Mouse (Mus musculus) testis, postnatal 14 days (tissue): ENCODE measurements around the gene 2310011J03Rik.

Experiments
- DNase-seq: peaks from one replicate; pipeline ENCODE4 v3.0.0; 2021; ENCODE audit warnings: low spot score

The 2310011J03Rik gene

DNA sequence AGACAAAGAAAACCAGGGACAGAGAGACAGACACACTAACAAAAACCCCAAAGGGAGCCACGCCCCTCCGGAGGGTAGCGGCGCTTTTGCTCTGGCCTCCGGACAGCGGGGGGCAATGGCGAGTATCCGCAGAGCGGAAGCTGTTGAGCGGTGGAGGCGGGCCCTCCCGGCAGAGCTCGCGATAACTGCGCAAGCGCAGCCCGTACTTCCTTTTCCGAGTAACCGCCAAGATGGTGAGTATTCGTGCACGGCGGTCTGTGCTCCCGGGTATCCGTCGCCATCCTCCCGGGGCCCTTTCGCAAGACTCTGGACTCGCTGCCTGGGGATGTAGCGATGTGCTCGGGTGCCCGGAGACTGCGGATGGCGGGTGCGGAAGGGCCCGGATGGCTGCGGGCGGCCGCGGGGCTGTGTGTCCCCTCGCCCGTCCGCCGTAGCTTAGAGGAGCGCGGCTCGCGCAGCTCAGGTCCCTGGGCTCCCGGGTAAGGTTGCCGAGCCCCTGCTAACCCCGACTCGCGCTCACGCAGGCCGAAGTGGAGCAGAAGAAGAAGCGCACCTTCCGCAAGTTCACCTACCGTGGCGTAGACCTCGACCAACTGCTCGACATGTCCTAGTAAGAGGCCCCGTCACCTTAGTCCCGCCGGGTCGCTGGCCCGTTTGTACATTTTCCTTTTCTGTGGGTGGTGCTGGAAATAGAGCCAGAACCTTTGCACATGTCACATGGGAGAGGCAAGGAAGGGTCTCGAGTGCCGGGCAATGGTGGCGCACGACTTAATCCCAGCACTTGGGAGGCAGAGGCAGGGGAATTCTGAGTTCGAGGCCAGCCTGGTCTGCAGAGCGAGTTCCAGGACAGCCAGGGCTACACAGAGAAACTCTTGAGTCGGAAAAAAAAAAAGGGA is 27.8 kb downstream of the 2310011J03Rik start, which contains the start of gene Rps15:
TSS of gene Rps15 (plus strand) at position 203 of the 896 bp plus-strand sequence.
- peak; percentile 94 for DNase-seq

- no peak for DNase-seq
These were observed 31.7 kb downstream of the 2310011J03Rik start for GRCm38 (mm10) chr10:80288657-80289056.

- no peak for DNase-seq
These were observed 32.2 kb downstream of the 2310011J03Rik start for GRCm38 (mm10) chr10:80288097-80288496.

GRCm38 (mm10) chr10:80285222-80286070 is 34.9 kb downstream of the 2310011J03Rik start:
- no peak for DNase-seq

DNA sequence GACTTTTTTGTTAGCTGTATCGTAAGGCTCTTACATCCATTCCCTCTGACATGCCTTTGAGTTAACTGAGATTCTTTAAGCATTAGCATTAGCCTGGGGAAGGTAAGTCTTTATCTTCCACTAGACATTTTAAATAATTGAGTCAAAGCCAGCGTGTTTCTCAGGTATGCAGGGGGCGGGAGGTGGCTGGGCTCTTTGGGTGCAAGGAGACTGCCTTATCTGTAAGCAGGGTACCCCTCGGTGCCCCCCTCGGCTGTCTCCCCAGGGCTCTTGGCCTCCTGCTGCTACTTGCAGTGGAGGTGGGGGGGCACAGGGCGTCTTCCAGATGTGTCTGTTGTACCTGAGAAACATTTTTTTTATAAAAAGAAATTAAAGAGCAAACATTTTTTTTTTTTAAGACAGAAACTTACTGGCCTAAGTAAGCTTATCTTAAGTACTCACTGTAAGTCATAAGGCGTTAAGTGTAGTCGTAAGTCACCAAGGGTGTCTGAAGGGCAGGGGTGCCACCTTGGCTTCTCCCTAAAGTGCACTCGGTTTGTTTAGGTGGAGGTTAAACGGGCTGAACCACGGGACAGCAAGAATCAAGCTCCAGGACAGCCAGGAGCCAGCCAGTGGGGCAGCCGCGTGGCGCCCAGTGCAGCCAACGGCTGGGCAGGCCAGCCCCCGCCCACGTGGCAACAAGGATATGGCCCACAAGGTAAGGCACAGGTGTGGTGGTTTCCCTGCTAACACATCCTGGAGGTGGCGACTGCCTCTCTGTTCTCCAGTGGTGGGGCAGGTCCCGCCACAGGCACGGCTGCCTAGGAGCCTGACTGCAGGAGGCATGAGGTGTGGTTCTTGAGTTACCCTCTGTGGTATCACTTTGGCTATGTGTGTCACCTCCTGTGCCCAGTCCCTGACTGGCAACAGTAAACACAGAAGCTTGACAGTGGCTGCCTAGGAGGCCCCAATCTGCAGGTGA is 37.6 kb downstream of the 2310011J03Rik start:
- DNase-seq: no peak

GRCm38 (mm10) chr10:80281921-80282371 is 38.4 kb downstream of the 2310011J03Rik start:
- no peak for DNase-seq

DNA sequence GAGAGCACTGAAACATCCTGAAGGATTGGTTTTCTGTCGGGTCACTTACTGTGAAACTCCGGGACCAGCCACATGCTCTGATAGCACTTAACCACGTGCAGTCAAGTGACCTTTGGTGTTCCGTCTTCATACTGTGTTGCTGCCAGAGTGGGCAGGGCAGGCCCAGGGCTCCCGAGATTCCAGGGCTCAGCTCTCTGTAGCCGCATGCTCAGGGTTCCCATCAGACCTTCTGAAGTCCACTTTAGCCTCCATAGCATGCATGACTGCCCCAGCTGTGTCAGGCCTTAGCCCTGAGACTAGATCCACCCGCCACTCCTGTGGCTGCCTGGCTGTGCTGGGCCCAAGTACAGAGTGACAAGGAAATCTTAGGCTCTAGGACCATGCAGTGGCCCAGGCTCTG is 39.0 kb downstream of the 2310011J03Rik start:
- no peak for DNase-seq

DNA sequence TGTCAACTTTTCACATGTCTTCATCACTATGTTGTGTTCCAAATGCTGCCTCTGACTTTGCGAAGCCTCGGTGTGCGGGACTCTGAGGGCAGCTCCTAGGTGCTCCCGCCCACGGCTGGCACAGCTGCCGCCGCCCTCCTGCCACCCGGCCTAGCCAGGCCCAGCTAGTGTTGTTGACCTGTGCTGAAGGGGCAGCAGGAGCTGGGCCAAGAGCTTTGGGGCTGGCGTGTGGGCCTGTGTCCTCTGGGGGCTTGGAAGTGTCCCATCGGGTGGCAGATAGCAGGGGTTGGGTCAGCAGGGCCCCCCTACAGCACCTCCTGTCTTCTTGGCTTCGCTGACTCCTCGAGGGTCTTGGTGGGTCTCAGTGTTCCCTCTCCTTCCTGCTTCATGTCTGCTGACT is 41.1 kb downstream of the 2310011J03Rik start:
- no peak for DNase-seq

DNA sequence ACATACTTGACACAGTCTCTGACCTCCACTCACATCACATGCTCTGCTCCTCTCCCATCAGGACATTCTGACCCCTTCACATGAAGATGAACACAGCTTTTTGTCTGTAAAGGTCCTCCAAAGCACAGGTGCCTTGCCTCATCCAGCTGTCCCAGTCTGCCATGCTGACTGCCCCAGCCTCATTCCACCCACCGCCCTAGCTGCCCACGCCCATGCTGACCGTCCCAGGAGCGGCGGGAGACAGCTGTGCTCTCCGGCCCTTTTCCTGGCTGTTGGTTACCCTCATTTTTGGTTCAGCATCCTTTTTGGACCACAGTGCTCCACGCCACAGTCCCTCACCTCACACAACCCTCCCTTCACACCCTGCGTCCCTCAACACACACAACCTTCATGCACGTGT is 41.9 kb downstream of the 2310011J03Rik start:
- no peak for DNase-seq

- no peak for DNase-seq
These were observed 44.1 kb downstream of the 2310011J03Rik start for GRCm38 (mm10) chr10:80276238-80276637.

GRCm38 (mm10) chr10:80273847-80274246 is 46.5 kb downstream of the 2310011J03Rik start:
- no peak for DNase-seq

DNA sequence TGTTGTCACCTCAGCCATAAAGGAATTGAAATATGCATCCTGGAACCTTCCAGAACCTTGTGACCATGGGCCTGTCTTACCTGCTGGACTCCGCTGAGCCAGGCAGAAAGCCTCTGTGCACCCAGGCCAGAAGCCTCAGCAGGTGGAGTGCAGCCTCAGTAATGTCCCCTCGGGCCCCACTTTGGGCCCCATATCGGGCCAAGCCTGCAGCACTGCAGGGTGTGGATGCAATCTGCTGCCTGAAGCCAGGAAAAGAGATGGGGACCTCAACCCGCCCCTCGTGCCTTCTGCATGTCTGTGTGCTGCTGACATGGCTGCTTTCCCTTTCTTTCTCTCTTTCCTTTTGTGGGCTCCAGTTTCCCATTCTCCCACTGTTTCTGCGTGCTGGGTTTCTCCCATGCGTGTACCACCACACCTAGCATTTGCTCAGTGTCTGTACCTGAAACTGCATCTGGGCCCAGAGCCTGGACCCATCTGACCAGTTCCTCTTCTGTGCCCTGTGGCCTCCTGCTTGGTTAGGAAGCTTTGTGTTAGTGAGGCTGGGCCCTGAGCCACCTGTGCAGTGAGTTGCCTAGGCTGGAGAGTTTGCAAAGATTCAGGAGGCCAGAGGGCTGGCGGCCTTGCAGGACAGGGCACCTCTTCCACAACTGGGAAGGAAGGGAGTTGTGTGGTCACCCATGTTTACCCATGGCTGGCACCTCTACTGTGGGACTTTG is 48.3 kb downstream of the 2310011J03Rik start:
- no peak for DNase-seq

DNA sequence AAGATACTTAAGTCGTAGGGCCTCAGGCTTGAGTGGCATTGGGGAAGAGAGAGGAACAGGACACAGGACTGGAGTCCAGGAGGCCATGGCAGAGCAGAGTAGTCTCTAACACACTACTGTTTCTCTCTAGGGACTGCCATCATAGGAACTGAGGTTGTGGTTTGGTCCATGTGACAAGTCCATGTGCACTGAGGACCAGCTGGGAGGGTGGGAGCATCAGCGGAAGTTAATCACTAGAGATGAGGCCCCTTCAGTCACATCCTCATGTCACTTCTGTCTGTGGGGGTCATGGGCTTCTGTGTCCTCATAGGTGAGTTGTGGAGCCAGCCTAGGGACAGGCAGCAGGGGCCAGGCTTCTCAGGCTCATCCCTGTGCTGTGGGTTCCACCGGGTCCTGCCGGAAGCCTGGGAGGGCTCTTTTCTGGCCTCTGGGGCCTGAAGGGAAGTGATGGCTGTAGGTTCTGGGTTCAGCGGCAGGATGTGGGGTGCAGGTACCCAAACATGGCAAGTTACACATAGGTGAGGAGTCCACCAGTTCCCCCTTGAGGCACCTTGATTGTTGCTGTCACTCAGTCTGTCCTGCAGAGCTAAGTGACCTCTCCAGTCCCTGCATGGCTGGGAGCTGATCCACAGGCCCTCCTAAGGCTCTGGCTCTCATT is 49.0 kb downstream of the 2310011J03Rik start:
- no peak for DNase-seq

GRCm38 (mm10) chr10:80270734-80271181 is 49.6 kb downstream of the 2310011J03Rik start:
- DNase-seq: no peak

GRCm38 (mm10) chr10:80270099-80270498 is 50.2 kb downstream of the 2310011J03Rik start:
- no peak for DNase-seq
